Mouse (Mus musculus) intestine, embryonic 15.5 days (tissue): ENCODE data around the gene Evi5. TPM values are rescaled to one million over a fixed set of nuclear protein-coding genes. Genes with fewer than 3 reads are reported as not detected.
A peak's percentile ranks its signal among the peaks of the same experiment; 100 is the strongest.

Experiments
- ATAC-seq: fragments of 200-750 bp; cut with Nextera tagmentation; 2 replicates; pipeline ENCODE4 v1.8.0; 2017; ENCODE audit warnings: moderate TSS enrichment, moderate library complexity
- H3K27ac ChIP-seq: fragments of 300-500 bp; sonication (generic); 2 replicates; pipeline ENCODE4 v1.5.1; 2015; ENCODE audit warnings: mild to moderate bottlenecking, inconsistent platforms
- H3K27me3 ChIP-seq: fragments of 300-500 bp; sonication (generic); replicated peaks from 2 replicates; pipeline ENCODE4 v1.6.1; 2015; ENCODE audit warnings: inconsistent platforms
- H3K36me3 ChIP-seq: fragments of 300-500 bp; sonication (generic); 2 replicates; pipeline ENCODE4 v1.6.1; 2015; ENCODE audit warnings: inconsistent platforms
- H3K4me1 ChIP-seq: fragments of 300-500 bp; sonication (generic); replicated peaks from 2 replicates; pipeline ENCODE4 v1.6.1; 2015; ENCODE audit warnings: inconsistent platforms
- H3K4me2 ChIP-seq: fragments of 300-500 bp; sonication (generic); replicated peaks from 2 replicates; pipeline ENCODE4 v1.6.1; 2015; ENCODE audit warnings: mild to moderate bottlenecking, inconsistent platforms
- H3K4me3 ChIP-seq: fragments of 300-500 bp; sonication (generic); replicated peaks from 2 replicates; pipeline ENCODE4 v1.5.1; 2015; ENCODE audit warnings: inconsistent platforms
- H3K9ac ChIP-seq: fragments of 300-500 bp; sonication (generic); 2 replicates; pipeline ENCODE4 v1.6.1; 2015; ENCODE audit warnings: inconsistent platforms
- H3K9me3 ChIP-seq: fragments of 300-500 bp; sonication (generic); 2 replicates; pipeline ENCODE4 v1.6.1; 2016; ENCODE audit warnings: inconsistent platforms
- WGBS: fragments of 180-500 bp; shearing (Covaris S2); methylation state at CpG from one replicate; pipeline ENCODE4 v1.1.7; 2015; 5-methylcytosine and 5-hydroxymethylcytosine counted together
- polyA plus RNA-seq: library from polyadenylated mRNA; unstranded; fragments of >200 nt; fragmentation: Nextera tagmentation; extraction: Ambion mirVana; gene quantifications from 2 replicates; pipeline ENCODE4 v1.2.1, GENCODE M21; 2015

Gene Evi5
- polyA plus RNA-seq, 1 experiment from 2014 or later = 66.3 TPM

DNA sequence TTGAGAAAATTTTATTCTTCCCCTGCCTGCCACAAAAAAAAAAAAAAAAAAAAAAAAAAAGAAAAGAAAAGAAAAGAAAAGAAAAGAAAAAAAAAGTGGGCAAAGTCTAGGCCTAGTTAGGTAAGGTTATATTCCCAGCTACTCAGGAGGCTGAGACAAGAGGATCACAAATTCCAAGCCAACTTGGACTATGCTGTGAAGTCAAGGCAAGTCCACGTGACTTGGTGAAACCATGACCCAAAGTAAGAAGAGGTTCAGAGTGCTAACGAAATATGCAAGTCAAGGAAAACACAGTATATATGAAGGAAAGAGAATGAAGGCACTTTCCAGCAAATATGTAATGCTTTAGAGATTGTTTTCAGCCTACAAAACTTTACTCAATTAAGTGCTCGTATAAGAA lies 82.4 kb downstream of the Evi5 start:
- 91% methylated on average over 3 of the region's 3 CpGs for WGBS
- H3K9ac ChIP-seq = no peak overlapping the region
- no peak for ATAC-seq
- no peaks in the 10 kb centered on the region for H3K27me3 ChIP-seq
- peaks cover 5% of the 10 kb centered on the region; the same call in 1 of the 2 replicates for H3K4me1 ChIP-seq
- no peak overlapping the region for H3K4me2 ChIP-seq
- no peak overlapping the region for H3K27ac ChIP-seq
- no peak overlapping the region for H3K4me3 ChIP-seq
- H3K36me3 ChIP-seq = 0 out of 2 replicates have a peak, but pooled peaks cover 6% of the 10 kb centered on the region
- no peaks in the 10 kb centered on the region for H3K9me3 ChIP-seq

- H3K36me3 ChIP-seq = 0 out of 2 replicates have a peak, but pooled peaks cover 5% of the 10 kb centered on the region
- H3K4me2 ChIP-seq = no peak overlapping the region
- H3K27me3 ChIP-seq = no peaks in the 10 kb centered on the region
- H3K9ac ChIP-seq = no peak overlapping the region
- H3K9me3 ChIP-seq = no peaks in the 10 kb centered on the region
- no peak overlapping the region for H3K27ac ChIP-seq
- 81% methylated on average over 2 of the region's 2 CpGs for WGBS
- ATAC-seq = no peak
- H3K4me1 ChIP-seq = peaks cover 5% of the 10 kb centered on the region; the same call in 1 of the 2 replicates
- no peak overlapping the region for H3K4me3 ChIP-seq
These were observed 82.9 kb downstream of the Evi5 start for GRCm38 (mm10) chr5:107791966-107792365.

DNA sequence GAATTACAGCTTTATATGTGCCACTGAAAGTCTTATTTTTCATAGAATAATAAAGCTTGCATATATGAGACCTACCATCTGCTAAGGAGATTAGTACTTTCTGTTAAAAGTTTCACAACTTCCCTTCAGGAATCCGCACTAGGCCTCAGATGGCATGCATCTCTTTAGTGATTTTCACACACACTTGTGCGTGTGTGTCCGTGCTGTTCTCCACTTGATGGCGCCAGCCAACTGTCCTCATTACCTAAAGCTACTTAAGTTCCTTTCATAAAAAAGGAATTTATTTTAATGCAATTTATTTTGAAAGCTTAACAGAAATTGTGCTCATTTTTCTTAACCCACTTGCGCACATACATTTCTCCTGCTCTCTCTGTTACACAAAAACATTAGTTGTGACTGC lies 85.4 kb downstream of the Evi5 start:
- 79% methylated on average over 5 of the region's 5 CpGs for WGBS
- H3K27me3 ChIP-seq = no peaks in the 10 kb centered on the region
- H3K4me2 ChIP-seq = no peak overlapping the region
- H3K9me3 ChIP-seq = no peaks in the 10 kb centered on the region
- H3K4me3 ChIP-seq = no peak overlapping the region
- H3K36me3 ChIP-seq = no peaks in the 10 kb centered on the region
- H3K27ac ChIP-seq = no peak overlapping the region
- H3K9ac ChIP-seq = no peak overlapping the region
- ATAC-seq = no peak
- peaks cover 5% of the 10 kb centered on the region; the same call in 1 of the 2 replicates for H3K4me1 ChIP-seq

DNA sequence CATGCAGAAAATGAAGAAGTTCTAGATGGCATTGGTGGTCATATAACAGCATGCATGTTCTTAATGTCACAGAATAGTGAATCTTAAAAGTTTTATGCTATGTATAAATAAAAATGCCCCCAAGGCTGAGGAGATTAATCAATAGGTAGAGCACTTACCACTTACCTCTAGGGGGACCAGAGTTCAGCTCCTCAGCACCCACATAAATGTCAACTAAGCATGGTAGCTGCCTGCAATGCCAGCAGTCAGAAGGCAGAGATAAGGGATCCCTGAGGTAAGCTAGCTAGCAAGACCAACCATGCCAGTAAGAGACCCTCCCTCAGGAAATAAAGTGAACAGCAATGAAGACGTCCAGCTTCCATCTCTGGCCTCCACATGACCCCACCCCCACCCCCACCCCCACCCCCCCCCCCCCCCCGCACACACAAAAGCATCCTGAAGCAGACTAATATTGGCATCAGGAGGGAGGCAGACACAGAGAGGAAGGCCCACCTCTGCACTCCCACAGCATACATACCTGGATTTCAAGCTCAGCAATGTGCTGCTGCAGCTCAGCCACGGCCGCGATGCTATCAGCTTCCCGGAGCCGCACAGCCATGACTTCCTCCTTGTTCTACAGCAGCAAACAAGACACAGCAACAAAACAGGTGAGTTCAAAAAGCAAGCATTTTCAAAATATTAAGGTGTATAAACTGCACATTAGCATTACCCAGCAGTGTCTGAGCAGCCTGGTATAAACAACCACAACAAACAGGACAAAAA lies 87.0 kb downstream of the Evi5 start:
- 80% methylated on average over 6 of the region's 7 CpGs for WGBS
- no peak overlapping the region for H3K4me2 ChIP-seq
- H3K27me3 ChIP-seq = no peaks in the 10 kb centered on the region
- no peak for ATAC-seq
- H3K9me3 ChIP-seq = no peaks in the 10 kb centered on the region
- H3K27ac ChIP-seq = no peak overlapping the region
- H3K36me3 ChIP-seq = no peaks in the 10 kb centered on the region
- no peak overlapping the region for H3K9ac ChIP-seq
- H3K4me3 ChIP-seq = no peak overlapping the region
- H3K4me1 ChIP-seq = no peaks in the 10 kb centered on the region

- Histone ChIP-seq H3K9me3 (no peaks in the 10 kb centered on the region), H3K4me3 (no peak overlapping the region), H3K27ac (no peak overlapping the region), H3K9ac (no peak overlapping the region), H3K36me3 (no peaks in the 10 kb centered on the region), H3K27me3 (no peaks in the 10 kb centered on the region), H3K4me1 (no peaks in the 10 kb centered on the region), H3K4me2 (no peak overlapping the region)
- no peak for ATAC-seq
- 94% methylated on average over 1 of the region's 1 CpGs for WGBS
These were observed 92.5 kb downstream of the Evi5 start for GRCm38 (mm10) chr5:107782360-107782759.

GRCm38 (mm10) chr5:107778763-107779162 lies 96.1 kb downstream of the Evi5 start:
- WGBS = 89% methylated on average over 3 of the region's 3 CpGs
- H3K9me3 ChIP-seq = no peaks in the 10 kb centered on the region
- H3K4me1 ChIP-seq = no peaks in the 10 kb centered on the region
- no peaks in the 10 kb centered on the region for H3K27me3 ChIP-seq
- ATAC-seq = no peak
- H3K9ac ChIP-seq = no peak overlapping the region
- H3K27ac ChIP-seq = no peak overlapping the region
- H3K4me3 ChIP-seq = no peak overlapping the region
- H3K36me3 ChIP-seq = no peaks in the 10 kb centered on the region
- no peak overlapping the region for H3K4me2 ChIP-seq

DNA sequence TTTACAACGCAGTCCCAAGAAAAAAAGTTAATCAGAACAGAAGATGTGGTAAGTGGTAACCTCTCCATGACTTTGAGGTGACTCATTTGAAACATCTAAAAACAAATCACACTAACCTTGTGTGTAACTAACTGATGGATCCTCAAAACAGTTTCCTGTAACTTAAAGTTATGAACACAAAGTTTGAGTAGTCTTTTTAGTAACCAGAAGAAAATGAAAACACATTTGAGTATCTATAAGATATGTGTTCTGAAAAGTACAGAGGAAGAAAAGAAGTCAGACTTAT lies 97.4 kb downstream of the Evi5 start:
- no peak for ATAC-seq
- Histone ChIP-seq H3K27me3 (no peaks in the 10 kb centered on the region), H3K9ac (no peak overlapping the region), H3K9me3 (no peaks in the 10 kb centered on the region), H3K4me2 (no peak overlapping the region), H3K4me3 (no peak overlapping the region), H3K27ac (no peak overlapping the region), H3K36me3 (no peaks in the 10 kb centered on the region), H3K4me1 (no peaks in the 10 kb centered on the region)
- WGBS = 84% methylated on average over 1 of the region's 1 CpGs

- Histone ChIP-seq H3K36me3 (no peaks in the 10 kb centered on the region), H3K9ac (no peak overlapping the region), H3K9me3 (no peaks in the 10 kb centered on the region), H3K4me3 (no peak overlapping the region), H3K27me3 (no peaks in the 10 kb centered on the region), H3K27ac (no peak overlapping the region), H3K4me1 (no peaks in the 10 kb centered on the region), H3K4me2 (no peak overlapping the region)
- peak; percentile 73 for ATAC-seq
- WGBS = 72% methylated on average over 4 of the region's 4 CpGs
These were observed 97.9 kb downstream of the Evi5 start for GRCm38 (mm10) chr5:107776777-107777544.

DNA sequence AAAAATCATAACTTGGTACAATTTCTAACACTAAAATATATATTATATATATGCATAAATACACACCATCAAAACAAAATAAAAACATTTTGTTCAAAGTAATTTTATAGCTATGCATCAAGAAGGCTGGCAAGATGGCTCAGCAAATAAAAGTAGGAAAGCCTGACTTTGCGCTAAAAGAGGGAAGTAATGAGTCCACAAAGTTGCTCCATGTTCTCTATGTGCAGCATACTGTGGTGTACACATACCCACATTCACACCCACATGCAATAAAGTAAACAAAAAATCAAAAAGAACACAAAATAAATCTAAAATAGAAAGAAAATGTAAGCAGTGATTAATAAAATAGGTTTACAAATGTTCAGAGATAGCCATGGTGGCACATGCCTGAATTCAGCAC lies 99.0 kb downstream of the Evi5 start:
- H3K9ac ChIP-seq = no peak overlapping the region
- 100% methylated on average over 1 of the region's 1 CpGs for WGBS
- no peaks in the 10 kb centered on the region for H3K27me3 ChIP-seq
- H3K36me3 ChIP-seq = no peaks in the 10 kb centered on the region
- H3K4me3 ChIP-seq = no peak overlapping the region
- no peak overlapping the region for H3K27ac ChIP-seq
- no peaks in the 10 kb centered on the region for H3K9me3 ChIP-seq
- H3K4me2 ChIP-seq = no peak overlapping the region
- no peak for ATAC-seq
- H3K4me1 ChIP-seq = no peaks in the 10 kb centered on the region

DNA sequence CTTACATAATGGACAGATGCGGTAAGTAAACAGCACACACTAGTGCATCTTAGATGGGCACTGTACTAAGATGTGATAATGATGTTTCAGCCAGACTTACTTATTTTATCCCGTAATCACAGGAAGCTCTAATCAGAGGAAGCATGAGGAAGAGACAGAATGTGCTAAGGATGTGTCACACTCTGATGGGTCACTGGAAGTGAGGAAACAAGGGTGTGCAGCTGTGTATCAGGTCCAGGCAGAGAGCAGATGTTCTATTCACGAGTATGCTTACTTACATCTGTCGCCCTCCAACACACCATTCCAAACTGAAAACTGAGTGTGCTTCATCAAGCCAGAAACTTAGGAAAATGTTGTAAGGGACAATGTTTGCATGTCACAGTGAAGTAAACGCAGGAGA lies 102.9 kb downstream of the Evi5 start:
- Histone ChIP-seq H3K9me3 (no peaks in the 10 kb centered on the region), H3K27ac (no peak overlapping the region), H3K9ac (no peak overlapping the region), H3K4me1 (no peaks in the 10 kb centered on the region), H3K4me2 (no peak overlapping the region), H3K36me3 (no peaks in the 10 kb centered on the region), H3K4me3 (no peak overlapping the region), H3K27me3 (no peaks in the 10 kb centered on the region)
- ATAC-seq = no peak
- 64% methylated on average over 5 of the region's 5 CpGs for WGBS

DNA sequence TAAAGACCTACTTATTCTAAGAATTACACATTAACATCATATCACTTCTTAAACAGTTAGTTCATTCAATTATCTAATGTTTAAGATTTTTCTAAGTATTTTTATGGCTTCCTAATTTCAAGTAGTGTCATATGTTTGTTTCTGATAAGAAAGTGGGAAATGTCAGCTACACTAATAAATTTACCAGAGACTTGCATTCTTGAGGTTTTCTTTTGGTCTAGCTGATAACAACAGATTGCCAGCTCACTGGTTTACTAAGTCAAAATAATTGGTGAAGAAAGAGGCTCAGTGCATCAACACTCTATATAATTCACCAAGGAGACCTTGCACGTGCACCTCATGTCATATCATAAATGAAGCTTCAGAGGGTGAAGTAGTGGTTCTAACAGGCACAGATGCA lies 106.7 kb downstream of the Evi5 start:
- H3K4me3 ChIP-seq = no peak overlapping the region
- H3K27ac ChIP-seq = no peak overlapping the region
- ATAC-seq = no peak

DNA sequence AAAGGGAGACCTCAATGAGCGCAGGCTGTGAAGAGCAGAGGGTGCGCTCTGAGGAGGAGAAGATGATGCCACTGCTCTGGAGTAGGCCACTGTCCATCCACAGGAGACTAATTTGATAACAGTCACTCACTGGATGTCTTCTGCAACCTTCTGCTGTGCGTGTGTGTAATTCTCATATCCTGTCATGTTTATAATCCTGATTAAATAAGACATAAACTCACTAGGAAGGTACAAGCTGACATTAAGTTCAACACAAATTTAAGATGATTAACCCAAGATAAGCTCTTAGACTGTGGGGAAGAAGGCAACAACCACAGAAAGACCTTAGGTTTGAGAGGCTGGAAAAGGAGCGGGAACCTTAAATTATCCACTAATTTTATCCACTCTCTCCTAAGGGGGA lies 109.0 kb downstream of the Evi5 start:
- no peaks in the 10 kb centered on the region for H3K9me3 ChIP-seq
- no peaks in the 10 kb centered on the region for H3K4me1 ChIP-seq
- no peaks in the 10 kb centered on the region for H3K36me3 ChIP-seq
- no peak overlapping the region for H3K4me3 ChIP-seq
- H3K27me3 ChIP-seq = no peaks in the 10 kb centered on the region
- H3K4me2 ChIP-seq = no peak overlapping the region
- WGBS = 82% methylated on average over 4 of the region's 4 CpGs
- ATAC-seq = no peak
- no peak overlapping the region for H3K9ac ChIP-seq
- no peak overlapping the region for H3K27ac ChIP-seq

More for the DNA sequence above, 106.7 kb downstream of the Evi5 start:
- Histone ChIP-seq H3K9ac (no peak overlapping the region), H3K36me3 (no peaks in the 10 kb centered on the region), H3K4me1 (no peaks in the 10 kb centered on the region), H3K27me3 (no peaks in the 10 kb centered on the region), H3K9me3 (no peaks in the 10 kb centered on the region), H3K4me2 (no peak overlapping the region)
- WGBS = 86% methylated on average over 1 of the region's 1 CpGs

DNA sequence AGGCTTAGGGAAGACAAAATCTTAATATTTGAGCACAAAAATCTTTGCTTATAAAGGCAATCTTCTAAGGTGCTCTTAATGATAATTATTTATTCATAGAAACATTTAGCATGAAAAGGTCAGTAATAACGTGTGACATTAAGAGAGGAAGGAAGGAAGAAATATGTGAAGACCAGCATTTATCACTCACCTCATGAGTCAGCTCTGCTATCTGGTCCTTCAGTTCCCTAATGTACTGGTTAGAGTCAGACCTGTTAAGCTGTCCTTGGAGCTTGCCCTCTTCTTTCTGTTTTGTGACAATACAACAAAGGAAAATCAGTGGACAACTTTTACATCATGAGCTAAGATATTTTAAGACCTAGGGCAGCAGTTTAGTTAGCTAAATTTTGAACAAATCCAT lies 110.4 kb downstream of the Evi5 start:
- Histone ChIP-seq H3K9ac (no peak overlapping the region), H3K9me3 (no peaks in the 10 kb centered on the region), H3K4me2 (no peak overlapping the region), H3K4me1 (0 out of 2 replicates have a peak, but pooled peaks cover 3% of the 10 kb centered on the region), H3K27ac (no peak overlapping the region), H3K4me3 (no peak overlapping the region), H3K27me3 (no peaks in the 10 kb centered on the region), H3K36me3 (no peaks in the 10 kb centered on the region)
- no peak for ATAC-seq
- 71% methylated on average over 1 of the region's 1 CpGs for WGBS
